Mouse (Mus musculus): Measurements from ENCODE around the gene Gm20388.

Gene Gm20388

DNA sequence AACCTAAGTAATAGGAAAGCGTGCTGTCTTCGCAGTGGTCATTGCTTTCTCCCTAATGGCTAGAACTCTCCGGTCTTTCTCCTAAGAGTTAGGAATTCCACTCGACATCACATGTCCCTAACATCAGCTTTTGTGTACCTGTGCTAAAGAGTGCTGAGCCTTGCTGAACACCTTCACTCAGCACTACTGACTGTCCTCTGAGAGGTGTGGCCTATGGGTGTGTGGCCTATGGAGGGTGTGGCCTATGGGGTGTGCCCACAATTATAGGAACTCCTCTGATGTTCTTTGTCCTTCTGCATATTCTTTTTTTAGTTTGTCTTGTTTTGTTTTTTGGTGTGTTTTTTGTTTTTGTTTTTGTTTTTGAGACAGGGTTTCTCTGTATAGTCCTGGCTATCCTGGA lies 3835.8 kb downstream of the Gm20388 start:
- DNase-seq (ENCODE audit: low read depth, low spot score) = no peak

DNA sequence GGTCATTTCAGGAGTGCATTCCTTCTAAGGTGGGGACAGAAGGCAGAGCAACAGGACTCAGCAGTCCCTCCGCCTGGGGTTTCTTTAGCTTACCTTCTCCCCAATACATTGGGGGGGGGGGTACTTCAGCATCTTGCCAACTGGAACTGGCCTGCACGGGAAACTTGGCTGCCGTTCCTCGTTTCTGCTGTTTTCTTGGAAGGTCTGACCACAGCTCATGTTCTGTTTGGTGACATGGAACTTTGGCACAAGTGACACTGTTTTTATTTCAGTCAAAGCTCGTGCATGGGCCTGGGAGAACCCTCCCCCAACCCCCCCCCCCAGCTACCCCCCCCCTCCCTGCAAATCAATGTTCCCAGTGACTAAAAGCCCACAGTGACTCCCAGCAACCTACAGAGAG lies 3837.1 kb downstream of the Gm20388 start:
- DNase-seq (ENCODE audit: low read depth, low spot score) = no peak

DNA sequence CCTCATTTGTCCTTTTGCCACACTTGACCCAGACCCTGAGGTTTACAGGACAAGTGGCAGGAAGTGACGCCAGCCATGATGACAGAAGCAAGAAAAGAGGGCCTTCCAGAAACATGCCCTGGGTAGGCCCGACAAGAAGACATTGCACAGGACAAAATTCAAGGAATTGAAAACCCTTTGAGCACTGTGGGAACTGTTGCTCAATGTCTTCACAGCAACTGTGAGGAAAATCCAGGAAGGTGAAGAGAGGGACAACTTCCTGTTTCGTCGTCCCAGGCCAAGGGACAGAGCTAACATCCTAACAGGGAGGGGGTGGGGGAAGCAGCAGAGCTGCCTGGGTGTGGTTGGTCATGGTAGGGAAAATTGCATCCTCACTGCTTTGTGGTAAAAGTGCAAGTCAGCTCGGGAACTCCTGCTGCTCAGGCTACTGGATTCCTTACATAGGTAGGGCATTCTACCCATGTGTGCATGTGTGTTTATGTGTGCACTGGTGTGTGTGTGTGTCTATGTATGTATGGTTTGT lies 3839.6 kb downstream of the Gm20388 start:
- DNase-seq (ENCODE audit: low read depth, low spot score) = no peak

DNA sequence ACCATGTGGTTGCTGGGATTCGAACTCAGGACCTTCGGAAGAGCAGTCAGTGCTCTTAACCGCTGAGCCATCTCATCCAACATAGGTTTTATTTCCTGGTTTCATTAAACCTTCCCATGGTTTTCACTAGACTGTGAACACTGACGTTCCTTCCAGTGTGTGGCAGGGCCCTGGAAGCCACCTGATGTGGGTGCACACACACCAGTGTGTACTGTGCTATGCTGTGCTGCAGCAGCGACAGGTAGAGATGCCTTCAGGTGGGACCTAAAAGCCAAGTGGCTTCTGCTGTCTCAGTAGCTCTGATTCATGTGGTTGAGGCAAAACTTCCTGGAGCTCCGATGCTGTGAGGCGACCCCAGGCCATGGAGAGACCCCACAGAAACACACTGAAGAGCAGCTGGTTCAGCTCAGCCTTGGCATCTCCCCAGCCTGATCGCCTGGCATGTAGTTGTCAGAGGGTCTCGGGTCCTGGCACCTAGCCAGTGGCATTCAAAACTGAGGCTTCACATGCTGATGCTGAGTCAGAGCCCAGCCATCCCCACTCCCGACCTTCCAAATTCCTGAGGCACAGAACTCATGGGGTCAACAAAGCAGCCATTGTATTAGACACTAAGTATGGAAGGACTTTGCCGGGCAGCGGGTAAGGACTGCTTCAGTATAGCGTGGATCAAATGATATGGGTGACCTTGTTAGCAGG lies 3842.3 kb downstream of the Gm20388 start:
- DNase-seq (ENCODE audit: low read depth, low spot score) = no peak

DNA sequence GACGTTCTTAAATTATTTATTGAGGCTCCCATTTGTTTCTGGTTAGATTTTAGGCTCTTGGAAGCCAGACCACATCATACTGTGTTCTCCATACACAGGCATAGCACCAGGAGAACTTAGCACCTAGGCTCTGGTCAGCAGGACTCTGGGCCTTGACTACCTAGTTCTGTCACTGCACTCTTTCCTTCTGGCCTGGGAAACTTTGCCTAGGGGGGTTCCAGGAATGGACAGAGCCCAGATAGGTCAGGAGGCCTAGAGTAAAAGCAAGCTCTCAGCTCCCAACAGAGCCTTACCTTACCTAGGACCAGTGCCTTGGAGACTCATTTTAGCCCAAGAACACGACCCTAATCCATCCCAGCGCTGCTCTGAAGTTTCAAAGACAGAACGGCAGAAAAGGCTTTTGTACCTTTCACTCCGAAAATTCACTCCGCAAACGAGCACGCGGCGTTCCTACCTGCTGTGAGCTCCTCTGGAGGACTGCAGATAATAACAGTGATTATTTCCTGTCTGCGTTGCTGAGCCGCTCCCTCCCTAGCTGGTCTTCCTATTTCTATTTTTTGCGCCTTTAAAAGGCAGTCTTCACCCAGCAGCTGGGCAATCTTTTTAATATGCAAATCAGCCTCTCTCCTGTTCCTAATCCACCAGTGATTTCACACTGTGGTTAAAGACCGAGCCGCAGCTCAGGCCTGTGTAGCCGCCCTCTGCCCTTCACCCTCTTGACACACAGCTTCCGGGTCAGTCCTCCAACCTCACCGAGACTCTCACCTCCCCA lies 3843.1 kb downstream of the Gm20388 start:
- DNase-seq (ENCODE audit: low read depth, low spot score) = no peak

DNA sequence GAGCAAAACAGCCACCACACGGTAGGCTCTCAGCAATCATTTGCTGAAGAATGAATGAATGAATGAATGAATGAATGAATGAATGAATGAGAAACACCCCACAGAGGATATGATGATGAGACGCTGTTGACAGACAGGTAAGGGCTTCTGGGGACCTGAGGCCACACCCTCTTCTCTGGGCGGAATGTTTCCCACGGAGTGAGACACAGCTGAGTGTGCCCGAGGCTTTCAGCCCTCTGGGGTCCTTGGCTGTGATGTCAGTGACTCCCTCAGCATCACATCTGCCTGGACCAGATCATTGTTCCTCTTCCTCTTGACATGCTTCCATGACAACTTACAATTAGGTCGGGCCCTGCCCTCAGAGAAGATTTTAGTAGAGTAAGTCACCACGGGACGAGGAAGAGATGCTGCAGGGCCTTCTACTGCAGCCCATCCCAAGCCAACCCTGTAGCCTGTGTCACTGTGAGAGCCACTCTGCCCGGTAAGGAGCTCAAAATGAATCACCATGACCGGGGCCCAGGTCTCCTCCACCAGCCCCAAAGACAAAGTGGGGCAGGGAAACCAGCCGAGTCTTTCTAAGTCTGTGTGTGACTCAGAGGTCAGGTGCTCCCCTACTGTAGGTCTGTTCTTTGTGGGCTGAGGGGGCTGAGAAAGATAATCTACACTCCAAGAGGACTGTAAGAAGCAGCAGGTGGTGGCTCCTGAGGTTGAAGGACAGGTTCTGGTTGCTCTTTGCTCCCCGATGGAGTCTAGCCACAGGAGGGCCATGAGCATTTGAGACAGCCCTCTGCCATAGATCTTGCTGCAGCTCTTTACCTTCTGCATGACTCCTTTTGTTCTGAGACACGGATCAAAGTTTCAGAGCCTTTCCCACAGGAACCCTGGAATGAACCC lies 3844.1 kb downstream of the Gm20388 start:
- DNase-seq (ENCODE audit: low read depth, low spot score) = no peak

DNA sequence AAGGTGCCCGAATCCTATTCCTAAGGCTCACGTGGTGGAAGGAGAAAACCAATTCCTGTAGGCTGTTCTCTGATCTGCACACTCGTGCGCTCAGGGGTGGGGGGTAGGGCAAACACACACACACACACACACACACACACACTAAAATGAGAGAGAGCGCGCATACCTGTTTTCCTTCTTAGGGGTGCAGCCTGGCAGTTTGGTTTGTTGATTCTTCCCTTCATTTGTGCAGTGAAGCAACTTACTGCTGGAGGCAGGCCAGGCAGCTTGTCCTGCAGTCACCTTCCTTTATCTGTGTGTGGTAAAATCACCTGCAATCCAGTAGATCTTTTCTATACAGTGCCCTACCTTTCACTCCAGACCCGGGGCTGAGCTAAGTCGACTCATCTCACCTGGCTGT lies 3846.3 kb downstream of the Gm20388 start:
- no peak for DNase-seq (ENCODE audit: low read depth, low spot score)

DNA sequence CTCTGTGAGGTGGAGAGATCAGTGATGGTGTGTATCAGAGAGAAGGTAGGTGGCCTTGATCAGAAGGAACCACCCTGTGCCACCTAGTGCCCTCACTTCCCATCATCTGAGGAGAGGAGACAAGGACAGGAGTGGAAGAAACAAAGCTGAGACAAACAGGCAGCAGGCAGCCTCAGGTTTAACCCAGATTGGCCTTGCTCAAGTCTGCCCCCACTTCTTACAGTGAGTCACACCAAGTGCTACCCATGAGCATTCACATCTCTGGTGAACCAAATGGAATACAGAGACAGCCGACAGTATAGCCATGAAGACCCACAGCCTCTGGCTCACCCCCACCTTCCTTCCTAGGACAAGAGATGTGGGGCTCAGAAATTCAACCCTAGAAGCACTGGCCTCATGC lies 3848.3 kb downstream of the Gm20388 start:
- no peak for DNase-seq (ENCODE audit: low read depth, low spot score)

DNA sequence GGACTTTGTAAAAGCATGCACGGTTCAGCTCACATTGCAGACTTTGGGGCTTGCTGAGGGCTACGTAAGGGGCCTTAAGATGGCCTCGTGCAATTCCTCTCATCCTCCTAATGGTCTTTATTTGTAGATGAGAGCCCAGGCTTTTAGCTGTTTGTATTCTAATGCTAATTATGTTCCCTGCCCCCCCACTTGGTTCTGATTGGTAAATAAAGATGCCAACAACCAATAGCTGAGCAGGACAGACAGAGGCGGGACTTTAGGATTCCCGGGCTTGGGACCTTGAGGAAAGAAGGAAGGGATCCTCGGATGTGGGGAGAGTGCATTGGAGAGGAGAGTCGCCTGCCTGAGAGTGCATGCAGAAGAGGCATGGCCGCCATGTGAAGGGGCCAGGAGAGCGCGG lies 3849.3 kb downstream of the Gm20388 start:
- DNase-seq (ENCODE audit: low read depth, low spot score) = no peak

DNA sequence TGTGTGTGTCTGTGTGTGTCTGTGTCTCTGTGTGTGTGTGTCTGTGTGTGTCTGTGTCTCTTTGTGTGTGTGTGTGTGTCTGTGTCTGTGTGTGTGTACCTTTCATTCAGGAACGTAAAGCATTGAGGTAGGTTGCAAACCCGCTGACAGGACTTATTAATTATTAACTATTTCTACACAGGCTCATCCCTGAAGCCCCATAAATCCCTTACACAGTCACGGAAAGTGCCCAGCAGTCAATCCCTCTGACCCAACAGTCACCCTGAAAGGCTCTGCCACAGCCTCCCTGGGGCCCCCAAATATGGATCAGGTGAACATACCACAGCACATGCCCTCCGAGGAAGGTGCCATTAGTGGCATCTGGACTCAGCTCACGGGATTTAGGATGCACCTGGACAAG lies 3849.9 kb downstream of the Gm20388 start:
- DNase-seq (ENCODE audit: low read depth, low spot score) = no peak

DNA sequence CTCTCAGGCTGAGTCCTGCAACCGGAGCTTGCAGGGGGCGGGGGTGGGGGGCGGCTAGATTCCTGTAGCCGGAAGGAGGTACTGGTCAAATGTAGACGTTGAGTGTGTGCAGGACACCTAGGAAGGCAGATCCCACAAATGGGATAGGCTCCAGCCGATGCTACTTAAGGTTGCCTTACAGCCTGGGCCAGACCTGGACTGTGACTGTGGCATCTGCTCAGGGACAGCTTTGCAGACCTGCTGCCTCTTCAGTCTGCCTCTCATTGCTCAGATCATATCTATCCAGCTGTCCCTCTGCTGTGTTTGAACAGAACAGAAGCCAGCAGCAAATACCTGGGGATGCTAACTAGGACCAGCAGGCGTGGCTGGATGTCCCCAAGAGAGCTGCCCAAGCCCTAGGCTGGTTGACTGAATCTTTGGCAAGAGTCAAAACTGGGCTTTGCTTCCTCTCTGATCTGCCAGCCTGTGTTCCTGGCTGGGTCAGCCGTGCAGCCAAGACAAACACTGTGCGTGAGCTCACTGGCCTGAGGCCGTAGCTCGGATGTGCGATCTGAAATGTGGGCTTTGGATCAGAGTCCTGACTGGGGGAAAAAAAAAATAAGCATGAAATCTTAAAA lies 3850.7 kb downstream of the Gm20388 start:
- DNase-seq (ENCODE audit: low read depth, low spot score) = no peak

DNA sequence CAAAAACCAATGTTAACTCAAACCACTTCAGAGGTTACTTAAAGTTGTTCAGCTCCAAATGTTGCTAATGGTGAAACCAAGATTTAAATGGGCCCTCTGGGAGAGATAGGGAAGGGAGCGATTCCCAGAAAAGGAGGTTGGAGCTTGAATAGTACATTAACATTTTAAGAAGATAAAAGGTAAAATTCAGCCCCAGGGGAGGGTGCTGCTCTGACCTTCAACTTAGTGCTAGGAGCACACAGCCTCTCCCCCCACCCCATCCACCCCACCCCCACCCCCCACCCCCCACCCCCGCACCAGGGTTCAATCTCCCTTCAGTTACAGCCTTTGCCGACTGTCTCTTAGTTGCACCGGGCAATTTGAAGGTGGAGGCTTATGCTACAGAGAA lies 3851.2 kb downstream of the Gm20388 start:
- no peak for DNase-seq (ENCODE audit: low read depth, low spot score)

DNA sequence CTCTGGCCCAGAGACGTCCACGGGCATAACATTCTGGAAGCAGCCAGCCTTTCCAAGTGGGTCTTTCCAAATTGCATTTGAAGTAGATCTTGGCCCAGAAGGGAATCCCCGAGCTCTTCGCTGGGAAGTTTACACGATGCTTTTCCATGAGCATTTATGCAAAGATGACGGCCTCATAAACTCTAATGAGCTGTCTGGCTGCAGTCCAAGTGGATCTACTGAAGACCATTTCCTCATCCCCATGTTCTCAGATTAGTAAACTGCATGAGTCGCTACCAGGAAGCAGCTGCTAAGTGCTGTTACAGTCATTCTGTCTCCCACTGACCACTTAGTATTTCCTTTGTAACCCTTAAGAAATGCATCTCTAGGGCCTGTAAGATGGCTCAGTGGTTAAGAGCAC lies 3852.7 kb downstream of the Gm20388 start:
- no peak for DNase-seq (ENCODE audit: low read depth, low spot score)

DNA sequence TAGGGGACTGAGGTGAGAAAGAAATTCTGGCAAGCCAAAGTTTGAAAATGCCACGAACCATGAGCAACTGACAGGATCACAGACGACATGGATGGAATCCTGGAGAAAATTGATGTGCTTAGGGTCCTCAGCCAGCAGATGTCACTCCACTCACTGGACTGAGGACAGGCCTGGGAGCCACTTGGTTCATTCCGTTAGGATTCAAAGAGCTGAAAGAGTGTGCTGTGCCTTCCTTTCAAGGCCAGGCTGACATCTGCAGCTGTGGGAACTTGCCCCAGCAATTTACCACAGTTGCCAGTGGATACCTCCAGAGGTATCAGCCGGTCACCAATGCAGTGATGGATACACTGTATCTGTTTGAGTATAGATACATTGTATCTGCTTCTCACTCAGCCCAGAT lies 3854.0 kb downstream of the Gm20388 start:
- no peak for DNase-seq (ENCODE audit: low read depth, low spot score)

DNA sequence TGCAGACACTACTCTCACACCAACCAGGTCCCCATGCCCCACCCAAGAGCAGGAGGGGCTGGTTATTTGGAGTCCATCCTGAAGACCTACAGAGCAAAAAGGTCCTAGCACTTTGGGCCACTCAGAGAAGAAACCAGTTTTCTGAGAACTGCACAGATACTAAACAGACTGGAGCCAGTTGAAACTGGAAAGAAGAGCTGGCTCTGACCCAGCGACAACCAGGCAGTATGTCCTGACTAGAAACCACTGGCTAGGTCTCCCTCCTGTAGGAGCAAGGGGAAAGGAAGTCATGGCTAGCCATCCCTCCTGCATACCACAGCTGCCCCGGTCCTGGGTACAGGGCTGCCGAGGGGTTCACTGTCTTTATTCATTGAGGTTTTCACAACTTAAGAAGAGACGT lies 3855.9 kb downstream of the Gm20388 start:
- no peak for DNase-seq (ENCODE audit: low read depth, low spot score)

DNA sequence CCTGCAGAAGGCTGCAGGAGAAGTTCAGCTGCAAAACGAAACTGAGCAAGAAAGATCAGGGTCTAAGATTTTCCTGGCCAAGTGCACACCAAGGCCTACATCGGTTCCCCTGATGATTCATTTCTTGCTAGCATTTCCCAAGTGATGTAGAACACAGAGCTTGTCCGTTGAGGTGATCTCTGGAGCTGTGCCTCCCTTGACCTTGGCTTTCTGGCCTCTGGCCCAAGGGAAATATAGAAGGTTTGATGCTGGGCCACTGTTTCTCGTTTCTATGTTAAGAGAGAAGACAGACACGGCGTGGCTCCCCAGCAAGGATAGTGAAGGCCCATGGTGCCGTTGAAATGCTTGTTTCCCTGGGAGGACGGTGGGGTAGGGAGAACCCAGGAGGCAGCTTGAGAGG lies 3857.2 kb downstream of the Gm20388 start:
- no peak for DNase-seq (ENCODE audit: low read depth, low spot score)

DNA sequence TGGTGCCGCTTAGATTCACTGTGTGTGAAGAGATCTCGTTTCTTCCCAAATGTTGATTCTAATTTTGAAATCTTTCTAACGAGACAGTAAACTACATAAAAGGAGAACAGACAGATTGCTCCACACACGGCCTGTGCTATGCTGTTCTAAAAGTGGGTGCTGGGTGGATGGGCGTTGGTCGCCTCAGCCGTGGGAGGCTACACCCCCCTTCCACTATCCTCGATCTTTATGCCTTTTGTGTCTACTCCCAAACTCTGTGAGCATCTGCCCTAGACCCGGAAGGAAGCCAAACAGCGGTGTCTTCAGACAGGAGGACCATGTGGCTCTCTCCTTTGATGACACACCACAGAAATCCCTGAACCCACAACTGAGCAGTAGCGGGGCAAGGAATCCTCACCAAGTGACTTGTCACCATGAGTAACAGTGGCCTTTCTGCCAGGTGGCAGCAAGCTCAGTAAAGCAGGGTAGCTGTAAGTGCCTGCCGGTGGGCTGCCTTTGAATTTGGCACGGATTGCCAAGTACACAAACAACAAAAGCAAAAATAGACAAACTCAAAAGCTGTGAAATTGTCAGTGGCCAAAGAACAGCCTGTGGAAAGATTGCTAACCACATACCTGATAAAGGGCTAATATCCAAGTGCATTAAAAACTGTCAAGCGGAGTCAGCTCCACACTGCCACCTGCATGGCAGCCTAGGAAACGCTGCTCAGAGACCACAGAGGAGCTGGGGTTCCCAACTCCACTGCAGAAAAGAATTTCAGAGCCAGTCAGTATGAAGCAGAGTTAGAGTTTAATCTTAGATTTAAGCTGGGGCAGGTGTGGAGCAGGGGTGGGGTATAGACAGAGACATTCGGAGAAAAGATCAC lies 3858.1 kb downstream of the Gm20388 start:
- DNase-seq (ENCODE audit: low read depth, low spot score) = peak; percentile 36

DNA sequence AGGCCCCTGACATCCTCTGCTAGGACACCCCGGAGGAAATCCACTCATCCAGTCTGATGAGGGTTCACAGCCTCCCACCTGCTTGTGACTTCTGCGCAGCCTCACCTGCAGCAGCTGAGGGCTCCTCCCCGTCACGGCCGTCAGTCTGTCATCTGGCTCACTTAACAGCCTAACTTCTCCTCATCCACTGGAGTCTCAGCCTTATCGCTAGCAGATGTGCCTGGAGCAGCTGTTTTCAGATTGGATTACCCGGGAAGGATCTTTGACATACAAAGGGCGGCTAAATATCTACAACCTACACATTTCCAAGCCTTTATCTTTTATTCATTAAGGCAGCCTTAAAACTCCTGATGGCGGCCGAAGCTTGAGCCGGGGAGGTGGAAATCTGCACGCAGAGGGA lies 3862.8 kb downstream of the Gm20388 start:
- no peak for DNase-seq (ENCODE audit: low read depth, low spot score)

DNA sequence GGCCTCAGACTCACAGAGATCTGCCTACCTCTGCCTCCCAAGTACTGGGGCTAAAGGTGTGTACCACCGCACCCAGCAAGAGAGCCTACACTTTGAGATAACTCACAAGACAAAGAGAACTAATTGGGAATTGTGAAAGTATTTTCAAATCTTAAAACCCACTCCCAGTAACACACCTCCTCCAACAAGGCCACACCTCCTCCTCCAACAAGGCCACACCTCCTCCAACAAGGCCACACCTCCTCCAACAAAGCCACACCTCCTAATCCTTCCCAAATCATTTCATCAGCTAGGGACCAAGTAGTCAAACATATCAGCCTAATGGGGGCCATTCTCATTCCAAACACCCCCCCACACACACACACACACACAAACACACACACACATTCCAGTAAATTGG lies 3863.8 kb downstream of the Gm20388 start:
- DNase-seq (ENCODE audit: low read depth, low spot score) = no peak

DNA sequence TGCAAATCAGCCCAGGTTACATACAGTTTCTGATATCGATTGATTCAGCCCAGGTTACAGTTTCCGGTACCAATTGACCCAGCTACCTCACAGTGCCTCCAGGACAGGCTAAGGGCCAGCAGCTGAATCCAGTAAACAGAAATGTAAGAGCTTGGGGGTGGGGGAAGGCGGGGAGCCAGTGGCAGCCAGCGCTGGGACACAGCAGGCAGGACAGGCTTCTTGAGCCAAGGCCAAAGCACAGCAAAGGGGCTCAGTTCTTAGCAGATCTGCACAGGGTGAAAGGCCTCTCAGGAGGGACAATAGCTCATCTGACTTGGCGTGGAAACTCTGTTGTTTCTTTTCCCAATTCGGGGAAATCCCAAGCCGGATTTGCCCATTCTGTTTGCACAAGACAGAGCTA lies 3866.7 kb downstream of the Gm20388 start:
- no peak for DNase-seq (ENCODE audit: low read depth, low spot score)

DNA sequence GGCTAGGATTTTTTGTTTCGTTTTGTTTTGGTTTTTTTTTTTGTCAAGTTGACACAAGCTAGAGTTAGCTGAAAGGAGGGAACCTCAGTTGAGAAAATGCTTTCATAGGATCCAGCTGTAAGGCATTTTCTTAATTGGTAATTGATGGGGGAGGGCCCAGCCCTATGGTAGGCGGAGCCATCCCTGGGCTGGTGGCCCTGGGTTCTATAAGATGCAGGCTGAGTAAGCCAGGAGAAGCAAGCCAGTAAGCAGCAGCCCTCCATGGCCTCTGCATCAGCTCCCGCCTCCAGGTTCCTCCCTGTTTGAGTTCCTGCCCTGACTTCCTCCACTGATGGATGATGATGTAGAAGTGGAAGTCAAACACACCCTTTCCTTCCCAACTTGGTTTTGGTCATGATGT lies 3869.8 kb downstream of the Gm20388 start:
- DNase-seq (ENCODE audit: low read depth, low spot score) = no peak

All from retina, adult 2 months (tissue).